Mouse (Mus musculus) brain, embryonic 14.5 days (tissue): ENCODE measurements around the gene St8sia1.

Source experiments
- CTCF ChIP-seq: fragments of 200-500 bp; IDR thresholded peaks from 2 replicates; pipeline ENCODE4 v1.5.1; 2012; ENCODE audit warnings: inconsistent platforms, mild to moderate bottlenecking, moderate library complexity, borderline replicate concordance; ENCODE audit not compliant: insufficient read depth, insufficient read length; ENCODE audit errors: extremely low read depth
- POLR2A ChIP-seq: fragments of 200-500 bp; IDR thresholded peaks from 2 replicates; pipeline ENCODE4 v1.6.1; 2012; ENCODE audit warnings: mild to moderate bottlenecking, inconsistent platforms, borderline replicate concordance; ENCODE audit not compliant: poor library complexity, insufficient read depth, insufficient read length, severe bottlenecking; ENCODE audit errors: extremely low read depth

DNA sequence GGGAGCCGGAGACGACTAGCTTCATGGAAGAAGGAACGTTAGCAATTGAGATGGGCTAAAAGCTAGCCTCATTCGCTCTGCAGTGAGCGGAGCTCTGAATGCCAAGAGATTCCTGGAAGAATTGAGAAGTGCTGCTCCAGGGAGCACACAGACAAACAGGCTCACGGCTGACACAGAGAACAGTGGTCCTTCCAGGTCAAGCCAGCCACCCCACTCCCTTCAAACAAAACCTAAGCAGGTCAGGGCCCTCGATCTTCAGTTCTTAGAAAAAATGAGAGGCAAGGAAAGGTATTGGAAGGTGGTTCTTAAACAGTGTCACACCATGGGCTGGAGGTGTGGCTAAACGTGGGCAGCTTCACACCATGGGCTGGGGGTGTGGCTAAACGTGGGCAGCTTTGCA is 40.5 kb upstream of the St8sia1 start:
- TF ChIP-seq POLR2A = no peak
- no peak for TF ChIP-seq CTCF
